Mouse (Mus musculus) E14TG2a.4 (cell line): ENCODE results near the gene Rho.
A peak's percentile ranks its signal among the peaks of the same experiment; 100 is the strongest.

Experiments
- H3K27me3 ChIP-seq: 2 replicates; pipeline ENCODE4 v1.6.1; 2014; ENCODE audit warnings: low read length, control low read depth; ENCODE audit not compliant: insufficient read depth
- H3K36me3 ChIP-seq: 2 replicates; pipeline ENCODE4 v1.6.1; 2014; ENCODE audit warnings: low read length, control low read depth; ENCODE audit not compliant: insufficient read depth
- H3K4me1 ChIP-seq: replicated peaks from 2 replicates; pipeline ENCODE4 v1.6.1; 2014; ENCODE audit warnings: low read depth, low read length, control low read depth
- H3K4me3 ChIP-seq: replicated peaks from 2 replicates; pipeline ENCODE4 v1.5.1; 2014; ENCODE audit warnings: mild to moderate bottlenecking, low read length
- H3K9me3 ChIP-seq: 2 replicates; pipeline ENCODE4 v1.6.1; 2014; ENCODE audit warnings: low read length, control low read depth
- CTCF ChIP-seq: conservative IDR thresholded peaks from 2 replicates; pipeline ENCODE4 v1.5.1; 2014; ENCODE audit warnings: low read length
- NANOG ChIP-seq: IDR thresholded peaks from 2 replicates; pipeline ENCODE4 v1.6.1; 2014; ENCODE audit warnings: borderline replicate concordance, low read length, mixed read lengths
- POU5F1 ChIP-seq: IDR thresholded peaks from 2 replicates; pipeline ENCODE4 v1.6.1; 2014; ENCODE audit warnings: low read length, borderline replicate concordance

Gene Rho

GRCm38 (mm10) chr6:115909052-115909451, 22.5 kb upstream of the Rho start:
- H3K27me3 ChIP-seq, result no peaks in the 10 kb centered on the region
- no peak overlapping the region for H3K4me3 ChIP-seq
- no peak for TF ChIP-seq CTCF
- TF ChIP-seq POU5F1, result no peak
- no peak for TF ChIP-seq NANOG
- H3K9me3 ChIP-seq, result no peaks in the 10 kb centered on the region
- H3K4me1 ChIP-seq, result peaks cover 19% of the 10 kb centered on the region
- peaks cover 20% of the 10 kb centered on the region for H3K36me3 ChIP-seq

- TF ChIP-seq CTCF, result no peak
- TF ChIP-seq NANOG, result no peak
- TF ChIP-seq POU5F1, result no peak
- peaks cover 28% of the 10 kb centered on the region for H3K4me1 ChIP-seq
- no peak overlapping the region for H3K4me3 ChIP-seq
Observed at GRCm38 (mm10) chr6:115909940-115910339, 21.6 kb upstream of the Rho start.

GRCm38 (mm10) chr6:115911763-115912162, 19.8 kb upstream of the Rho start:
- Histone ChIP-seq H3K9me3 (no peaks in the 10 kb centered on the region), H3K27me3 (no peaks in the 10 kb centered on the region)

More at GRCm38 (mm10) chr6:115909940-115910339, 21.6 kb upstream of the Rho start:
- no peaks in the 10 kb centered on the region for H3K9me3 ChIP-seq
- peaks cover 16% of the 10 kb centered on the region for H3K36me3 ChIP-seq
- H3K27me3 ChIP-seq, result no peaks in the 10 kb centered on the region

GRCm38 (mm10) chr6:115913482-115913881, 18.1 kb upstream of the Rho start:
- no peak for TF ChIP-seq CTCF
- no peak for TF ChIP-seq POU5F1
- TF ChIP-seq NANOG, result no peak
- peaks cover 36% of the 10 kb centered on the region for H3K4me1 ChIP-seq
- no peaks in the 10 kb centered on the region for H3K27me3 ChIP-seq
- H3K9me3 ChIP-seq, result no peaks in the 10 kb centered on the region
- H3K36me3 ChIP-seq, result no peaks in the 10 kb centered on the region
- H3K4me3 ChIP-seq, result peak overlapping the region; percentile 50

More at GRCm38 (mm10) chr6:115911763-115912162, 19.8 kb upstream of the Rho start:
- Histone ChIP-seq H3K36me3 (peaks cover 7% of the 10 kb centered on the region), H3K4me1 (peaks cover 36% of the 10 kb centered on the region), H3K4me3 (no peak overlapping the region)
- TF ChIP-seq CTCF, result no peak
- TF ChIP-seq POU5F1, result no peak
- no peak for TF ChIP-seq NANOG

- Histone ChIP-seq H3K4me1 (peaks cover 36% of the 10 kb centered on the region), H3K27me3 (no peaks in the 10 kb centered on the region), H3K36me3 (no peaks in the 10 kb centered on the region), H3K4me3 (peak overlapping the region; percentile 50), H3K9me3 (no peaks in the 10 kb centered on the region)
- no peak for TF ChIP-seq NANOG
- TF ChIP-seq POU5F1, result no peak
- TF ChIP-seq CTCF, result no peak
Observed at GRCm38 (mm10) chr6:115914511-115915202, 16.9 kb upstream of the Rho start.

- Histone ChIP-seq H3K36me3 (no peaks in the 10 kb centered on the region), H3K27me3 (no peaks in the 10 kb centered on the region), H3K4me1 (peaks cover 32% of the 10 kb centered on the region), H3K4me3 (no peak overlapping the region), H3K9me3 (no peaks in the 10 kb centered on the region)
- TF ChIP-seq CTCF, result no peak
- no peak for TF ChIP-seq POU5F1
- no peak for TF ChIP-seq NANOG
Observed at GRCm38 (mm10) chr6:115915601-115916445, 15.7 kb upstream of the Rho start.

GRCm38 (mm10) chr6:115916611-115917010, 14.9 kb upstream of the Rho start:
- TF ChIP-seq POU5F1 (no peak), NANOG (no peak), CTCF (no peak)
- no peaks in the 10 kb centered on the region for H3K36me3 ChIP-seq
- H3K4me3 ChIP-seq, result no peak overlapping the region
- peaks cover 32% of the 10 kb centered on the region for H3K4me1 ChIP-seq
- no peaks in the 10 kb centered on the region for H3K27me3 ChIP-seq
- no peaks in the 10 kb centered on the region for H3K9me3 ChIP-seq

- Histone ChIP-seq H3K4me3 (no peak overlapping the region), H3K27me3 (no peaks in the 10 kb centered on the region), H3K4me1 (peaks cover 22% of the 10 kb centered on the region), H3K9me3 (no peaks in the 10 kb centered on the region), H3K36me3 (no peaks in the 10 kb centered on the region)
- TF ChIP-seq POU5F1, result no peak
- TF ChIP-seq NANOG, result no peak
- no peak for TF ChIP-seq CTCF
Observed at GRCm38 (mm10) chr6:115918615-115919014, 12.9 kb upstream of the Rho start.
